Mouse (Mus musculus) T-helper 1 cell (primary cell): ENCODE measurements around the gene Slamf6.
"Not testable (repeated sequence)": the region's sequence is repeated elsewhere in the genome, so short reads cannot be mapped to it uniquely, and the experiment has no call there.

ENCODE experiments used
- in situ Hi-C: fragments of 300-600 bp; cut with MboI, MseI; formaldehyde crosslinking; loops from one replicate; pipeline ENCODE4 v1.15.1; 2025; ENCODE audit warnings: high pct_unique_total_duplicates

The Slamf6 gene

GRCm38 (mm10) chr1:171955071-171955470, 37.8 kb downstream of the Slamf6 start:
- in situ Hi-C loops = loop anchor here (10.0 kb wide), 1 partner anchor 1100 kb away; no protein-coding TSS in a partner anchor

GRCm38 (mm10) chr1:171957411-171957810, 40.1 kb downstream of the Slamf6 start:
- in situ Hi-C loops = loop anchor here (10.0 kb wide), 1 partner anchor 1103 kb away; no protein-coding TSS in a partner anchor

- in situ Hi-C loops = no loop called here
These were observed 43.4 kb downstream of the Slamf6 start for GRCm38 (mm10) chr1:171960726-171961125.

GRCm38 (mm10) chr1:171961704-171962103, 44.4 kb downstream of the Slamf6 start:
- in situ Hi-C loops = no loop called here

GRCm38 (mm10) chr1:171963613-171964012, 46.3 kb downstream of the Slamf6 start:
- in situ Hi-C loops = no loop called here

GRCm38 (mm10) chr1:171966054-171966790, 48.9 kb downstream of the Slamf6 start:
- in situ Hi-C loops = no loop called here

GRCm38 (mm10) chr1:171969221-171969620, 51.9 kb downstream of the Slamf6 start:
- in situ Hi-C loops = no loop called here

GRCm38 (mm10) chr1:171970854-171971586, 53.7 kb downstream of the Slamf6 start:
- in situ Hi-C loops = no loop called here

GRCm38 (mm10) chr1:171974361-171974760, 57.0 kb downstream of the Slamf6 start:
- in situ Hi-C loops = not testable (repeated sequence)

GRCm38 (mm10) chr1:171975377-171975776, 58.1 kb downstream of the Slamf6 start:
- in situ Hi-C loops = no loop called here

- in situ Hi-C loops = no loop called here
These were observed 58.5 kb downstream of the Slamf6 start for GRCm38 (mm10) chr1:171975831-171976230.

- in situ Hi-C loops = no loop called here
These were observed 59.7 kb downstream of the Slamf6 start for GRCm38 (mm10) chr1:171976826-171977539.

GRCm38 (mm10) chr1:171977891-171978290, 60.6 kb downstream of the Slamf6 start:
- in situ Hi-C loops = no loop called here

- in situ Hi-C loops = no loop called here
These were observed 62.8 kb downstream of the Slamf6 start for GRCm38 (mm10) chr1:171979969-171980730.

- in situ Hi-C loops = no loop called here
These were observed 64.9 kb downstream of the Slamf6 start for GRCm38 (mm10) chr1:171982170-171982569.

- in situ Hi-C loops = no loop called here
These were observed 65.4 kb downstream of the Slamf6 start for GRCm38 (mm10) chr1:171982740-171983139.

- in situ Hi-C loops = no loop called here
These were observed 66.2 kb downstream of the Slamf6 start for GRCm38 (mm10) chr1:171983372-171984001.

- in situ Hi-C loops = no loop called here
These were observed 66.8 kb downstream of the Slamf6 start for GRCm38 (mm10) chr1:171984121-171984520.

GRCm38 (mm10) chr1:171991883-171992282, 74.6 kb downstream of the Slamf6 start:
- in situ Hi-C loops = no loop called here

- in situ Hi-C loops = no loop called here
These were observed 75.7 kb downstream of the Slamf6 start for GRCm38 (mm10) chr1:171992901-171993530.
